In the genomic region with DNA sequence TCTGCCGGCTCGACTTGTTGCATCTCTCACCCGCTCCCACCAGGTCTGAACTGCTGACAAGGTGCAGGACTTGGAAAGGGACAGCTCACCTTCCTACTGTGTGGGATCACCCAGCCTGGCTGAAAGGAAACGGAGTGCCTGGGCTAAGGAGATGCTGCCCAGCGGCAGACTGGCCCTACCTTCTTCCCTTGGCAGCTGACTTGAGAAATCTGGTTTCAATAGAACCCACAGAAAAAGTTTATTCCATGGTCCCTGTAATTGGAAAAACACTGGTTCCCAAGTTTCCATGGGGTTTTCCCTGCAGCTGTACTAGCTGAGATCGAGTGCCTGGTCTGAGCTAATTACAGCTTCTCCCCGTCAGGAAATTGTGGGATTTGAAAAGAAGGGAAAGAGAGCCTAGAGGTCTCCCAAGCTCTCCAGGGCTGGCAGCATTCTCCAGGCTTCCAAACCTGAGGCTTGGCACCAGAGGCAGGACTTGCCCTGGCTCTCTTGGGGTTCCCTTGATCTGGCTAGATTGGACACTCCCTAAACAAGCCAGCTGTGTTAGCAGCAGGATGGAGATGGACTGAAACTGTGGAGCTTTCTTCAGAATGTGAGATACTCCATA, we compare ENCODE assay signal across 22 mouse cellular contexts. TPM values are rescaled to one million over a fixed set of nuclear protein-coding genes. Genes with fewer than 3 reads are reported as not detected.
DNase-seq lines count a peak whose midpoint lies in the region; ATAC-seq and TF ChIP-seq lines count a peak whose summit lies in the region.
"Had no signal": no experiment of that assay in that cellular context is flagged by ENCODE, and none has a peak within 500 bp of the region (broad histone marks: within the 10 kb centered on the region; RNA-seq: fewer than 3 reads in every experiment).

No protein-coding gene starts in this region.

- no peaks in the 10 kb centered on the region for H3K27me3 ChIP-seq in embryonic facial prominence, embryonic 11.5 days (ENCODE audit: control insufficient read depth, insufficient read depth, low read length)
- peaks cover 29% of the 10 kb centered on the region for H3K27me3 ChIP-seq in embryonic facial prominence, embryonic 10.5 days (replicated peaks; ENCODE audit: low read depth, poor library complexity, severe bottlenecking)
- peaks cover 19% of the 10 kb centered on the region for H3K27me3 ChIP-seq in embryonic facial prominence, embryonic 12.5 days
- no peaks in the 10 kb centered on the region for H3K27me3 ChIP-seq in myocyte (ENCODE audit: control insufficient read depth, insufficient read depth, insufficient read length)
- H3K27me3 ChIP-seq: CH12.LX had no signal

- H3K4me2 ChIP-seq in embryonic facial prominence, embryonic 11.5 days (ENCODE audit: low read depth, low read length): no peak overlapping the region
- no peak overlapping the region for H3K4me2 ChIP-seq in embryonic facial prominence, embryonic 12.5 days (replicated peaks)
- no peak overlapping the region for H3K4me2 ChIP-seq in myocyte (ENCODE audit: low read depth)
- H3K4me2 ChIP-seq: forebrain, embryonic 12.5 days; hindbrain, embryonic 12.5 days had no signal

- no peaks in the 10 kb centered on the region; the same call in none of the 2 replicates for H3K36me3 ChIP-seq in embryonic facial prominence, embryonic 11.5 days (replicated peaks; ENCODE audit: control insufficient read depth, insufficient read depth, low read depth, low read length)
- H3K36me3 ChIP-seq in embryonic facial prominence, embryonic 10.5 days (replicated peaks): peaks cover 96% of the 10 kb centered on the region
- peaks cover 84% of the 10 kb centered on the region for H3K36me3 ChIP-seq in embryonic facial prominence, embryonic 12.5 days
- H3K36me3 ChIP-seq in myocyte (ENCODE audit: control insufficient read depth, insufficient read depth): peaks cover 61% of the 10 kb centered on the region

- no peak overlapping the region for H3K27ac ChIP-seq in embryonic facial prominence, embryonic 11.5 days (replicated peaks; ENCODE audit: low read depth, low read length)
- H3K27ac ChIP-seq in embryonic facial prominence, embryonic 10.5 days (replicated peaks): no peak overlapping the region
- H3K27ac ChIP-seq in embryonic facial prominence, embryonic 12.5 days: peak overlapping the region; percentile 67
- H3K27ac ChIP-seq: forebrain, embryonic 12.5 days; heart, embryonic 10.5 days; hindbrain, embryonic 12.5 days had no signal

- peak; percentile 33 for TF ChIP-seq POLR2A in myocyte (IDR thresholded peaks at IDR 0.05; ENCODE audit: insufficient read length, low read depth)

- ATAC-seq in embryonic facial prominence, embryonic 11.5 days (replicated peaks; ENCODE audit: insufficient number of reproducible peaks, low FRiP score, low TSS enrichment, low read depth): no peak
- no peak for ATAC-seq in embryonic facial prominence, embryonic 12.5 days (ENCODE audit: insufficient number of reproducible peaks, insufficient read depth, low FRiP score, low TSS enrichment)
- ATAC-seq: forebrain, embryonic 16.5 days; hindbrain, embryonic 16.5 days had no signal

- no peak overlapping the region for H3K9ac ChIP-seq in embryonic facial prominence, embryonic 11.5 days (replicated peaks; ENCODE audit: low read length)
- H3K9ac ChIP-seq in embryonic facial prominence, embryonic 12.5 days: no peak overlapping the region
- H3K9ac ChIP-seq: forebrain, embryonic 12.5 days; hindbrain, embryonic 12.5 days had no signal

- peaks cover 8% of the 10 kb centered on the region for H3K4me1 ChIP-seq in embryonic facial prominence, embryonic 11.5 days (ENCODE audit: control insufficient read depth, insufficient read depth, low read length)
- peaks cover 26% of the 10 kb centered on the region for H3K4me1 ChIP-seq in embryonic facial prominence, embryonic 10.5 days
- peaks cover 20% of the 10 kb centered on the region for H3K4me1 ChIP-seq in embryonic facial prominence, embryonic 12.5 days

- peak; percentile 47 for DNase-seq in embryonic facial prominence, embryonic 11.5 days (ENCODE audit: low spot score)
- DNase-seq in embryonic facial prominence, embryonic 10.5 days (ENCODE audit: low spot score): no peak
- DNase-seq in fibroblast of lung, adult 2 months (ENCODE audit: low read depth): peak; percentile 61
- no peak for DNase-seq in right cerebral cortex, postnatal 4 days
- no peak for DNase-seq in left cerebral cortex, adult 9 months (ENCODE audit: low spot score in 2 of 2)
- DNase-seq in embryo, embryonic 11 days: no peak
- DNase-seq: adrenal gland, adult 8-10 months; cerebellum, adult 11 months; cerebellum, adult 8-10 months; cerebellum, postnatal 36 days; gastrocnemius, postnatal 10 days; heart, adult 18-20 months; heart, postnatal 10 days; heart, postnatal 4 days had no signal

- WGBS in embryonic facial prominence, embryonic 11.5 days: 68% methylated on average over 7 of the region's 7 CpGs
- 75% methylated on average over 7 of the region's 7 CpGs for WGBS in embryonic facial prominence, embryonic 10.5 days
- WGBS in embryonic facial prominence, embryonic 12.5 days: 54% methylated on average over 7 of the region's 7 CpGs

- H3ac ChIP-seq in myocyte (ENCODE audit: control insufficient read depth, insufficient read length): no peak overlapping the region

- H3K4me3 ChIP-seq in embryonic facial prominence, embryonic 11.5 days (ENCODE audit: low read depth, low read length): no peak overlapping the region
- no peak overlapping the region for H3K4me3 ChIP-seq in embryonic facial prominence, embryonic 10.5 days
- no peak overlapping the region for H3K4me3 ChIP-seq in embryonic facial prominence, embryonic 12.5 days
- no peak overlapping the region for H3K4me3 ChIP-seq in myocyte
- H3K4me3 ChIP-seq: forebrain, embryonic 12.5 days; heart, embryonic 10.5 days; hindbrain, embryonic 12.5 days had no signal

- H3K79me2 ChIP-seq in myocyte (ENCODE audit: control insufficient read depth, insufficient read depth): no peaks in the 10 kb centered on the region

- H3K9me3 ChIP-seq in embryonic facial prominence, embryonic 11.5 days (replicated peaks; ENCODE audit: control insufficient read depth, low read length): no peaks in the 10 kb centered on the region
- no peaks in the 10 kb centered on the region for H3K9me3 ChIP-seq in embryonic facial prominence, embryonic 10.5 days
- no peaks in the 10 kb centered on the region for H3K9me3 ChIP-seq in embryonic facial prominence, embryonic 12.5 days
- H3K9me3 ChIP-seq: forebrain, embryonic 12.5 days; heart, embryonic 10.5 days; hindbrain, embryonic 12.5 days had no signal

TF ChIP-seq in myocyte, 11 proteins besides CTCF, POLR2A, EP300 and RAD21:
- TF ChIP-seq POLR2AphosphoS2 (IDR thresholded peaks at IDR 0.05; ENCODE audit: insufficient read length, low read depth): peak; percentile 72
- TF ChIP-seq E2F4 (IDR thresholded peaks at IDR 0.05; ENCODE audit: insufficient read depth): no peak

RNA-seq across cellular contexts. Expression of gene Yars, which starts 29.1 kb away (rescaled TPM):
- 91.1 and 95.3 TPM in 2 replicates for polyA plus RNA-seq in embryonic facial prominence, embryonic 11.5 days (2014; fragmentation: Nextera tagmentation; extraction: Ambion mirVana)
- polyA plus RNA-seq in embryonic facial prominence, embryonic 10.5 days (2016; fragmentation: Nextera tagmentation; extraction: Ambion mirVana): 96.0 and 105 TPM in 2 replicates
- polyA plus RNA-seq in embryonic facial prominence, embryonic 12.5 days (2016; fragmentation: Nextera tagmentation; extraction: Ambion mirVana): 90.2 and 91.4 TPM in 2 replicates
- 183 TPM for polyA plus RNA-seq in myocyte (2012; fragmentation: generic; extraction: Trizol)

RNA-seq across cellular contexts. Expression of gene S100pbp, which starts 29.1 kb away (rescaled TPM):
- polyA plus RNA-seq in embryonic facial prominence, embryonic 11.5 days (2014; fragmentation: Nextera tagmentation; extraction: Ambion mirVana): 22.8 and 24.5 TPM in 2 replicates
- 29.5 and 29.8 TPM in 2 replicates for polyA plus RNA-seq in embryonic facial prominence, embryonic 10.5 days (2016; fragmentation: Nextera tagmentation; extraction: Ambion mirVana)
- polyA plus RNA-seq in embryonic facial prominence, embryonic 12.5 days (2016; fragmentation: Nextera tagmentation; extraction: Ambion mirVana): 27.9 and 28.7 TPM in 2 replicates
- polyA plus RNA-seq in myocyte (2012; fragmentation: generic; extraction: Trizol): 7.8 TPM

RNA-seq across cellular contexts. Expression of gene C77080, which starts 42.5 kb away (rescaled TPM):
- polyA plus RNA-seq in embryonic facial prominence, embryonic 11.5 days (2014; fragmentation: Nextera tagmentation; extraction: Ambion mirVana): 2.4 and 2.5 TPM in 2 replicates
- polyA plus RNA-seq in embryonic facial prominence, embryonic 10.5 days (2016; fragmentation: Nextera tagmentation; extraction: Ambion mirVana): 3.3 and 3.5 TPM in 2 replicates
- 5.2 and 5.6 TPM in 2 replicates for polyA plus RNA-seq in embryonic facial prominence, embryonic 12.5 days (2016; fragmentation: Nextera tagmentation; extraction: Ambion mirVana)
- polyA plus RNA-seq in myocyte (2012; fragmentation: generic; extraction: Trizol): 25.4 TPM

Comparison
In these comparisons a context has a peak if more than half of its experiments do, and no peak if none do; other contexts are left out.
1. DNase-seq: peak in embryonic facial prominence, embryonic 11.5 days (single experiment) and fibroblast of lung, adult 2 months (single experiment); none in embryonic facial prominence, embryonic 10.5 days (single experiment), right cerebral cortex, postnatal 4 days (single experiment), left cerebral cortex, adult 9 months (0 of 2) and embryo, embryonic 11 days (single experiment).